Mouse (Mus musculus) spleen, adult 2 months (tissue): Measurements from ENCODE around the gene Slc1a3.

Experiments
- CTCF ChIP-seq: fragments of 200-500 bp; IDR thresholded peaks from 2 replicates; pipeline ENCODE4 v1.5.1; 2011; ENCODE audit warnings: mild to moderate bottlenecking, inconsistent platforms; ENCODE audit not compliant: insufficient read depth, insufficient read length, insufficient replicate concordance; ENCODE audit errors: extremely low read depth
- POLR2A ChIP-seq: fragments of 200-500 bp; IDR thresholded peaks from 2 replicates; pipeline ENCODE4 v1.6.1; 2011; ENCODE audit warnings: low read depth, low read length, inconsistent platforms

DNA sequence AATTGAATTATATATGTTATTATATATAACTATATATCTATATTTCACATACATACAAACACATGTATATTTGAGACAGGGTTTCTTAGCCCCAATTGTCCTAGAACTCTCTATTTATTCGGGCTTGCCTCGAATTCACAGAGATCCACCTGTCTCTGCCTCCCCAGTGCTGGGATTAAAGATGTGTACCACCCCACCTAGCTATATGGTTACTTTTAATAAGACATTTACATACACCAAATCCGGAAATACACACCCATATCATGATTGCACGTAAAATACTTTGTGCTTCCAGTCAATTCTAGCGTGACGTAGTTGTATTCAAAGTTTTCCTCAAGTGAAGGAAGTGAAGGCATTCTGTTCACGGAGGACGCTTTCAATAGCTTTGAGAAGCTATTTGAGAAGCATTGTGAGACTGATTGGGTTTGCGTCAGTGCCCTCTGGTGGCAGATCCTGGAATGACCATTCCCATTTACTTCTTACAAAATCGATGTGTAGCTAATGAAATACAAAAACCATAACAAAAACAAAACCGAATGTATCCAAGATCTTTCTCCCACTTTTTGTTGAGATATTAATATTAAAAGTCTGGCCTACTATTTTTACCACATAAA is 121.0 kb downstream of the Slc1a3 start:
- TF ChIP-seq POLR2A (no peak), CTCF (peak; percentile 73; the same call in 1 of the 2 replicates)
